Mouse (Mus musculus) adrenal gland, adult (tissue): Measurements from ENCODE around the gene Las1l.

Experiments used
- DNase-seq, 2 experiments: peaks; one replicate each; pipeline ENCODE4 v3.0.0; 2022 to 2023; ENCODE audit warnings: low spot score in 1 of 2; ENCODE audit not compliant: inconsistent age in 2 of 2

The Las1l gene

DNA sequence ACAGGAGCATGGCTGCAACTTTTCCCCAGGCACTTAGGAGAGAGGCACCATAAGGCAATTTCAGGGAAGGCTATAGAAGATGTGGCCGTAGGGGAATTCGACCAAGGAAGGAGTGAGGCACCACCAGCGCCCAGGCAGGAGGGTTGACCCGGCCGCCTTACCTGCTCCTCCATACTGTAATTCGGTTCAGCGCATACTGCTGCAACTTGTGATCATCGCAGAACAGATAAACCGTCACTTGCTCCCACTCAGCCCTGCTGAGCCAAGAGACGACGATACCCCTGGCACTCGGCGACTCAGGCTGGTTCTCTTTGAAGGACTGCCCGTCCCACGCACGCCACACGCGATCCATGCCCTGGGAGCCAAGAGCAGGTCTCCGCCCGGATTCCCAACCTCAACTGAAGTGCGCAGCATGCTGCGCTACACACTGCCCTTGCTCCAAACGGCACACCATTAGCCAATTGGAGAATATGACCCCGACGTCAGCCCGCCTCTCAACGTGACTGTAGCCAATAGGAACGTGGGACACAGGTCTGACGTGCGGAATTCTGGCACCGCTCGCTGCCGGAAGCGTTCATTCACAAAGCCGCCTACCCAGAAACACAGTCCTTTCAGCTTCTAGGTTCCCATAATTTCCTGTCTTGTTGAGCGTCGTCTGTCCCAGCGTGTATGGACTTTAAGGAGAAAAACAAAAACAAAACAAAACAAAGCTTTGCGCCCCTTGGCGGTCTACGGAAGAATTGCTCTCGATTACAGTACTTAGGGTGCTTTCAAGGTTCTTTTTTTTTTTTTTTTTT, at the start of gene Las1l:
Gene Las1l, minus strand, starts transcription at position 466 of the 797 bp plus-strand sequence.
- DNase-seq, result peak; percentile 93 to 96

DNA sequence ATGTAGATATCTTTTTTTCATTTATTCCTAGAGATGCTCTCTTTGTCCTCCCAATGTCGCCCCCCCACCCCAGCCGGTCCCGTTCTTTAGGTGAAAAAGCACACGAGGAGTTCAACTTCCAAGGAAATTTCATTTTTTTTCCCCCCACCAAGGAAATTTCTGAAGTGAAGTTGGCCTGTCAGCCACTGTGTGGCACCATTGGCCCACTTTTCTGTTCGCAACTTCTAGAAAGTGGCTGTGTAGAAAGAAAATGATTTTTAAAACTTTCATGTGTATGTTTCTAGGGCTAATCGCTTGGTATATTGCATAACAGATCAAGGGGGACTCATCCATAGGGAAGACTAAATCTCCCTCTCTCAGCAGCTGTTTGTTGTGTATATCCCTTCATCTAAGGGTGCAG, 49.6 kb upstream of the Las1l start:
- DNase-seq, result no peak

DNA sequence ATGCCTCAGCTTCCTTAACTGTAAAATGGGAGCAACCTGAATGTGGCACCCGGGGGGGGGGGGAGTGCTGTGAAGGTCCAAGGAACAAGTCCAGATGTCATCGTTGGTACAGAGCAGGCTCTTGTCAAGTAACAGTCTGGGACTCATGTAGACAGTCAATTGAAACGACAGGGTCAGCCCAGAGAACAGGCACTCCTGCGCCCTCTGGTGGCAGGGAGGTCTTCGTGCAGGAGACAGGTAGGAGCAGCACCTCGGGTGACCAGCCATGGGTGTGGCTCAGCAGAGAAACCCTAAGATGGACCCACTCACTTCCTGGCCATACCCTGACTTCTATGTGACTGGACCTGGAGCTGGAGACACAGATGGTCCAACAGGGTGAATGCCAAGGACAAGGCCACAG, 42.8 kb upstream of the Las1l start:
- peak in 1 of 2 experiments; percentile 24 for DNase-seq

DNA sequence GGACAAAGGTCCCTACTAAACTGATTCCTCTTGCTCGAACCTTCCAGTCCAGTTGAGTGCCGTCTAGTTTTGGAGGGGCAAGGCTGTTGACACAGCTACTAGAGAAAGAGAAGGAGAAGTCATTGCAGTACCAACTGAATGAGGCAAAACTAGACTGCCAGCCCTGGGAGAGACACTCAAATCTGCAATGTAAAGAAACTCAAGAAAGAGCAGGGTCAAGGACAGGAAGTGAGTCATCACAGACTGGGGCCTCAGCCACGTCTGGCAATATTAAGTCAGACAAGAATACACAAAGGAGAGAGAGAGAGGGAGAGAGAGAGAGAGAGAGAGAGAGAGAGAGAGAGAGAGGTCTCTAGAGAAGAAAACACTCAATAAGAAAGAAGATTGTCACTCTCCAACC, 36.4 kb upstream of the Las1l start:
- no peak for DNase-seq

DNA sequence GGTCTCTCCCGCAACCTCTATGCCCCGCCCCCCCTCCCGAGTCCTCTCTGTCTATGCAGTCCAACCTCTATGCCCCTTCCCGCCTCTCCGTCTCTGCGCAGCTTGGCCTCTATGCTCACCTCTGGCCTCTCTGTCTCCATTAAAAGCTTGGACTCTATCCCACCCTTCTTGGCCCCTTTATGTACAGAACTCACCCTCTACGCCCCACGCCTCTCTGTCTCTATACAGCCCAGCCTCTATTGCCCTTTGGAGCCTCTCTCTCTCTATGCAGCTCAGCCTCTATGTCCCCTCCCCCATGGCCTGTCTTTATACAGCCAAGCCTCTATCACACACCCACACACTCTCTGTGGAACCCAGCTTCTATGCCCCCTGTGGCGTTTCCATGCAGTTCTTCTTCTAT, 13.2 kb upstream of the Las1l start:
- DNase-seq, result no peak

DNA sequence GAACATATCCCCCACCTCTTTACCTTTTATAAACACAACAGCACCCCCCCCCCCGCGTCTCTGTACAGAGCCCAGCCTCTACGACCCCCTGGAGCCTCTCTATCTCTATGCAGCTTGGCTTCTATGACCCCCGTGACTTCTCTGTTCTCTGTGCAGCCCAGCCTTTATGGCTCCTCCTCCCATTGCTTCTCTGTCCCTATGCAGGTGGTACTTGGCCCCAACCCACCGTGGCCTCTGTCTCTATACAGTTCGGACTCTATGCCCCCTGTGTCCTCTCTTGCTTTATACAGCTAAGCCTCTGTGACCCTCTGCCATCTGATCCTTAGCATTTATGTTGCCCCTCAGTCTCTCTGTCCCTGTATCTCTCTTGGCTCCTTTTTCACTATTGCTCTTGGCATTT, 12.4 kb upstream of the Las1l start:
- DNase-seq, result no peak

DNA sequence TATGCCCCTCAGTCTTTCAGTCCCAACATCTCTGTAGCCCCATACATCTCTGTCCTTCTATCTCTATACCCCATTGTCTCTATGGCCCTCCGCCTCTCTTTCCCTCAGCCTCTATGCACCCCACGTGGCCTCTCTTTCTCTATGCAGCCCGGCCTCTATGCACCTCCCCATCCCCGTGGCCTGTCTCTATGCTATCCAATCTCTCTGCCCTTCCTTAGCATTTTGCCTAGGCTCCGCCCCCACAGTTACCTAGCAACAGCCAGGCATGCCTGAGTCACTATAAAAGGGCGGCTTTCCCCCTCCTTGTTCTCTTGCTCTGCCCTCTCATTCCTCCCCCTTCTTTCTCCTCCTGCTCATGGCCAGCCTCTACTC, 11.8 kb upstream of the Las1l start:
- peak; percentile 89 to 91 for DNase-seq

DNA sequence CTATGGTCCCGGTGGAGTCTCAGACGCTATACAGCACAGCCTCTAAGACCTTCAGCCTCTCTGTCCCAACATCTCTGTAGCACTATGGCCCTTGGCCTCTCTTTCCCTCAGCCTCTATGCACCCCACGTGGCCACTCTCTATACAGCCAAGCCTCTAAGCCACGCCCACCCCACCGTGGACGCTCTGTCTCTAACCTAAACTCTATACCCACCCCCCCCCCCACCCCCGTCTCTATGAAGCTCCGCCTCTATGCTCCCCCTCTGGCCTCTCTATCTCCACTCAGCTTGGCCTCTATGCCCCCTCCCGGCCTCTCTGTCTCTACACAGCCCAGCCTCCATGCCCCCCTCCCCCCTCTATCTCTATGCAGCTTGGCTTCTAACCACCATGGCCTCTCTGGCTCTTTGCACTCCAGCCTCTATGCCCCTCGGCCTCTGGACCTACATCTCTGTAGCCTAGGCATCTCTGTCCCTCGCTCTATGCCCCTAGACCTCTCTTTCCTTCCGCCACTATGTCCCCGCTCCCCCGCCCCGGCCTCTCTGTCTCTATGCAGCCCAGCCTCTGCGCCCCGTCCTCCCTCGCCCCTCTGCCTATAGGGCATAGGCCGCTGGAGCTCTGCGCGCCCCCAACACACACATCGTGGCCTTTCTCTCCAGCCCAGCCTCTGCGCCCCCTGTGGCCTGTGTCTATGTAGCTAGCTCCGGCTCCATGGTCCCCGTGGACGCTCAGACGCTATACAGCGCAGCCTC, 11.3 kb upstream of the Las1l start:
- DNase-seq, result peak in 1 of 2 experiments; percentile 50

DNA sequence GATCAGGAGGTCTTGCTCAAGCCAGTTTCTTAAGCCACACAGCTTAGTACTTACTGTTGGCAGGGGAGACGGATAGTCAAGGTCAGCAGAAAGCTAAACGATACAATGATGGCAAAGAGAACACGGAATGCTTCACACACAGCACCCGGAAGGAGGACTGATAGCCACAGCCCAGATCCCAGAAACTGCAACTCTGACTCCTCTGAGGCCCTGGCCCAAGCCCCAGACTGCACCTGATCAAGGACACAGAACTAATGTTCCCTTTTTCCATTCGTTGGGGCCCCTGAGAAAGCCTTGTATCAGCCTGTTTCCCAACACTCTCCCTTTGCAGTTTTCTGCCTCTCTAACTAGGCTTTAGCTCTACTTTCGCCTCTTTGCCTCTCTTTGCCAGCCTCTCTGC, 8.3 kb upstream of the Las1l start:
- DNase-seq, result peak in 1 of 2 experiments; percentile 62

DNA sequence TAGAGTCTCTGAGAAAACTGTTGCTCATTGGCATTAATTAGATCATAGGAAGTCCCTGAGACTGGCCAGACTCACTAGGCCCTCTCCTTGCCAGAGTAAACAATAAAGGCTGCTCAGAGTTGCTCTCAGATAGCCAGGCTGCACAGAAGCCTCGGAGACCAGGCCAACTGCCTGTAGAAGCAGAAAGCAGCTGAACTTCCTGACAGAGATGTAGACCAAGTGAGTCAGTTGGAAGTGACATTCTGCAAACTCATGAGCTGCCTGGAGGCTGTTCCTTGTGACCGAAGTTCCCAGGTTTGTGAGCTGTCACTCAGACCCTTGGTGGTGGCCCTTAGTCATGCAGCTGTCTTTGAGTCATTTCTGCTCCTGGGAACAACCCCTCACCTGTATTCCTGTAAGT, 6.6 kb upstream of the Las1l start:
- DNase-seq, result peak in 1 of 2 experiments; percentile 33

DNA sequence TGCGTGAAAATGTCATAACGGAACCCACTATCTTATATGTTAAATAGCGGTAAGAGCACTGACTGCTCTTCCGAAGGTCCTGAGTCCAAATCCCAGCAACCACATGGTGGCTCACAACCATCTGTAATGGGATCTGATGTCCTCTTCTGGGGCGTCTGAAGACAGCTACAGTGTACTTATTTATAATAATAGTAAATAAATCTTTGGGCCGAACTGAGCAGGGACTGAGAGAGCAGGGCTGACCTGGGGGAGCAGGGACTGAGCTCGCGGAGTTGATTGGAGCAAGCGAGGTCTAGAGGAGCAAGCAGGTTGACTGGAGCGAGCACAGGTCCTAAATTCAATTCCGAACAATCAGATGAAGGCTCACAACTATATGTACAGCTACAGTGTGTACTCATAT, 699 bp upstream of the Las1l start:
- DNase-seq, result peak in 1 of 2 experiments; percentile 57

DNA sequence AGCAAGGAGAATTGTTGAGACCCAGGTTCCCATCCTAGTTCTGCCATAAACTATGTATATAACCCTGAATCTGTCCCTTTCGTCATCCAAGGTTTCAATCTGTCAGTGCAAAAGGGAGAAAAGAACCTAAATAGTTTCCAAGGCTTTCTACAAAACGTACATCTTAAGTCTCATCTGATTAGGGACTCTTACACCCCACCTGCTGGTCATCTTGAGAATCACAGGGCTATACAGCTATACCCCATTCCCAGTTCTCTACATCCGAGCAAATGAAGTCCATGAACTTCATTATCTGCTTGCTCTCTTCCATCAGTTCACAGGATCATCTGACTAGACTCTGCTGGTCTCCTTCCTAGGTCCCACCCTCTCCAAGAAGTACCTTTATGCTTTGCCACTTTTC, 6.0 kb downstream of the Las1l start:
- DNase-seq, result peak in 1 of 2 experiments; percentile 69

DNA sequence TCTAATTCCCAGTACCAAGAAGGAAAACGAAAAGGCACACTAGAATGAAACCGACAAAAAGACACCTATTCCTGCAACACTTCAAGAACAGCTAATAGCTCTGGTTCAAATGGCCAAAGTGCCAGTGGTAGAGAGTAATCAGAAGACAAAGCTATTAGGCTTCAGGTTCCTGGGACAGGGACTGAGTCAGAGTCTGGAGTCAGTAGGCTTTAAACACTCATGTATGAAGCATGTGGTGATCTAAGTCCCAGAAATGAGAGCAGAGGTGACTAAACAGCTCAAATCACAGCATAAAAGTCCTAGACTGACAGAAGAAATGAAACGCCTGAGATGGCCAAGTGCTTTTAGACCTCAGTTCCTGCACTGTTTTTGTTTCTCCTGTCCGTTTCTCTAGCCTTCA, 8.6 kb downstream of the Las1l start:
- peak in 1 of 2 experiments; percentile 38 for DNase-seq

DNA sequence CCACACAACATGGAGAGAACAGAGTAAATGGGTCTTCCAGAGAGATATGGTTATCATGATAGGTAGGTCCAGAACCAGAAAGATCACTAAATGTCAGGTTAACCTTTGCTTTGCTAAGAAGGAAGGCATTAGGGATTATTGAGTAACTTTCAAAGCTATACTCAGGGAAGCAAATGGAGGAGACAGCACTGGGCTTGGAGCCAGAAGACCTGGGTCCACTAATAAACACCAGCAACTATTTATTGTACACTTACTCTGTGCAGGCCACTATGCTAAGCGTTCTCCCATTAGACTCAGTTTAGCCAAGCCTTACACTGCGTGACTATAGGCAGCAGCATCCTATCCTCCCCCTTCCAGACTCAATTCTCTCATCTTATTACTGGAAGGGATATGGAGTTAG, 11.3 kb downstream of the Las1l start:
- DNase-seq, result no peak

DNA sequence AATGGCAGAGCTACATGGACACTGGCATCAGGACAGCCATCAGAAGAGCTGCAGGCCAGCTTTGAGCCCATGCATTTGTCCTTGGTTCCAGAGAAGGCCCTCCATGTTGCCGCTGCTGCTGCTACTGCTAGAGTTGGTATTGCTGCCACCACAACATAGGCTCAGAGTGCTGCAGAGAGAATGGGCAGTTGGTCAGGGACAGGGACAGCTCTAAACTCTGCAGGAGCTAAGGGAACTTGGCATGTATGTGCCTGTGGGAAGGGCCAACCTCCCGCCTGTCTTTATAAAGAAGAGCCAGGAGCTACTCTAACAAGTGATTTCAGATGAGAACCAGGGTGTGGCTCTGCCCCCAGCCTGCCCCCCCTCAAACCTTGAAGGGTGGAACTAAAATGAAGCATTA, 21.3 kb downstream of the Las1l start:
- no peak for DNase-seq

DNA sequence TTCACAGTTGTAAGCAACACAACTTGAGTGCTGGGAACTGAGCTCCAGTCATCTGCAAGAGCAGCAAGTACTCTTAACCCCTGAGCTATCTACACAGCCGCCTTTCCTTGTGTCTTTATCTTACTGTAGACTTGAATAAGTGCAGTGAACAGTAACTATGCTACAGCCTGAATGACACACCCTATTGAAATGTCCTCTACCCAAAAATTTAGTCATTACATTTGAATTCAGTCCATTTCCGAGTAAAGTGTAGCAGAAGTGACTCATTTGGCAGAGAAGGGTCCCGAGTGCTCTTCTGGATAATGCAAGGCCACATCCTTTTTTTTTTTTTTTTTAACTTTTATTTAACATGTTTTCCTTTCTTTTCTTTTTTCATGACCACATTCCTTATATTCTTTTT, 54.0 kb downstream of the Las1l start:
- DNase-seq, result no peak
